Mouse (Mus musculus): ENCODE measurements at regions not wholly inside any gene's neighbourhood (a gene's known extent, or its start where the extent isn't known, plus 50 kb on each side); places are given as distances from the start of the nearest gene placed in this dataset.

GRCm38 (mm10) chr4:64316553-64317347 lies 269.9 kb upstream of the Tnc start:
- no peak for TF ChIP-seq CTCF (IDR thresholded peaks at IDR 0.05; ENCODE audit: low read depth)
- TF ChIP-seq EP300 (IDR thresholded peaks at IDR 0.05; ENCODE audit: low read depth), result no peak

Data from liver, postnatal 0 days (tissue).